Mouse (Mus musculus) small intestine, adult 2 months (tissue): ENCODE data around the gene Itpripl2.

Experiments
- CTCF ChIP-seq: fragments of 200-500 bp; IDR thresholded peaks from 2 replicates; pipeline ENCODE4 v1.5.1; 2012; ENCODE audit warnings: low read depth, mild to moderate bottlenecking, control low read depth, inconsistent platforms, low read length, moderate library complexity, mixed read lengths; ENCODE audit not compliant: insufficient replicate concordance, insufficient read length; ENCODE audit errors: extremely low read depth
- POLR2A ChIP-seq: fragments of 200-500 bp; IDR thresholded peaks from 2 replicates; pipeline ENCODE4 v1.6.1; 2012; ENCODE audit warnings: low read depth, mild to moderate bottlenecking, control low read depth, inconsistent platforms, low read length, moderate library complexity

DNA sequence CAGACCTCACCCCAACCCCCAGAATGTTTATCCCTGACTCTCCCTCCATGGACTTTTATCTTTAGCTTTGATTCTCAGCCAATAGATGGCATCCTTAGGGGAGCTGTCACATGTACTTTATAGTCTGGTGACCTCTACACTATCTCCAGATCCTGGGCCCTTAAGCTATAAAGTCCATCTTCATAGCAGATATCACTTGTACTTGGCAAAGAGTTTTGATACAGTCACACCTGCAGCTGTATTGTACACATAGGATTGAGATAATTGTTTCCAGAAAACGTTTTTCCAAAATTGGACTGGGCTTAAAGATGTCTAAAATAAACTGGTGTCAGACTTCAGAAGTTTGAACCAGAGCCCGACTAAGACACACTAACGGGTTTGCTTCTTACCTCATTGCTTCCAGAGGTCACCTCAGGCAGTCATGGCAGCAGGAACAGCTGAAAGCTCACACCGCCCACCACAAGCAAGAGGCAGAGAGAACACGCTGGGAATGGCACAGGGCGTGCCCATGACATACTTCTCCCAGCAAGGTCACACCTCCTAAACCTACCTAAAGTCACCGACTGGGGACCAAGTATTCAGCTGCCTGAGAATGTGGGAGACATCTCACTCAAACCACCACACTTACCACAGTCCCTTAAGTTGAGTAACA, 8.1 kb upstream of the Itpripl2 start:
- TF ChIP-seq CTCF: no peak
- no peak for TF ChIP-seq POLR2A
